Mouse (Mus musculus) inflammation-experienced regulatory T-cells, adult 6 months (primary cell): ENCODE data around the gene Tnrc18. TPM values are rescaled to one million over a fixed set of nuclear protein-coding genes. Genes with fewer than 3 reads are reported as not detected.

Experiments used
- ATAC-seq: one replicate; pipeline ENCODE4 v1.8.0; 2017
- polyA plus RNA-seq, 3 experiments: library from polyadenylated mRNA; unstranded; fragments of 100-300 nt; shearing (Covaris generic); gene quantifications; one replicate each; pipeline ENCODE4 v1.2.1; 2017

Gene Tnrc18
- polyA plus RNA-seq, 3 experiments from 2014 or later: 1.6 to 4.4 (median 2.9) TPM

DNA sequence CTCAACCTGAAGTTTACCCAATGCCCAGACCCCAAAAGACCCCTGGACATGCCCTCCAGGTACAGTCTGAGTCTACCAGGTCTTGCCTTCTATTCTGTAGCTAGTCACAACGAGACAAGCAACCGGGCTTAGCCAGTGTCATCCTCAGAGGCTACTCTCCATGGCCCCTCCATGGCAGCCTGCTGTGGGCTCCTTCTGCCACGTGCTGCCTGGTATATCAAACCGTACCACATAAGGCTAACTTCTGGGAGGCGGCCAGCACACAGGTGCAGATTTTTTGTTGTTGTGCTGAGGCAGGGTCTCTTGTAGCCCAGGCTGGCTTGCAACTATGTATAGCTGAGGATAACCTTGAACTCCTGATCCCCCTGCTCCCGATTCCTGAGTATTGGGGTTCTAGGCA, 101.4 kb downstream of the Tnrc18 start:
- ATAC-seq: no peak

DNA sequence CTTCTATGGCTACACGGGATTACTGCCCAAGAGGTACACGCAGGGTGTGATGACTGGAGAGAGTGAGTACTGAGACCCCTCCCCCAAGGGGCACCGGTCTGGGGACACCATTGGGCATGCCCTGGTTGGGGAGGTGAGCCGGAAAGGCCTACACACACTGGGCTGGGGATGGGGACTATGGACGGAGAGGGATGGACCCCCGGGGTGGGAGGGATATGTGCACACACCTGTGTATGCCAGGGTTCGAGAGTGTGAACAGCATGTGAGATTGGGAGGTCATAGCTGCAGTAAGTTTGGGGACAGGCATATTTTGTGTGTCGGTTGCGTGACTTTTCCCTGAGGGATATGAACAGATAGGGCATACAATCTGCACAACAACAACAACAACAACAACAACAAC, 102.4 kb downstream of the Tnrc18 start:
- no peak for ATAC-seq

DNA sequence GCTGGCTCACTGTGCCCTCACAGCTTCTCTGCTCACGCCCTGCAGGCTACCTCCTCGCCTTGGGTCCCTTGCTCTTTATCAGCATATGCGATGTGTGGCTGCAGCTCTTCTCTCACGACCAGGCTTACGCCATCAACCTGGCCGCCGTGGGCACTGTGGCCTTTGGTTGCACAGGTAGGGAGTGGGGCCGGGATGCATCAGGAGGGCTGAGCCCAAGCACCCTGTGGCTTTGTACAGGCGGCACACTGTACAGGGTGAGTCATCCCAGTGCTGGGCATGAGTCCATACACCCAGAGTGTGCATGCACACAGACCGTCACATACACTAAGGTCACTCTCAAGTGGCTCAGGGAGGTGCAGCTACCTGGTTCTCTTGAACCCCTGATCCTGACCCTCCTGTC, 103.5 kb downstream of the Tnrc18 start:
- ATAC-seq: no peak

DNA sequence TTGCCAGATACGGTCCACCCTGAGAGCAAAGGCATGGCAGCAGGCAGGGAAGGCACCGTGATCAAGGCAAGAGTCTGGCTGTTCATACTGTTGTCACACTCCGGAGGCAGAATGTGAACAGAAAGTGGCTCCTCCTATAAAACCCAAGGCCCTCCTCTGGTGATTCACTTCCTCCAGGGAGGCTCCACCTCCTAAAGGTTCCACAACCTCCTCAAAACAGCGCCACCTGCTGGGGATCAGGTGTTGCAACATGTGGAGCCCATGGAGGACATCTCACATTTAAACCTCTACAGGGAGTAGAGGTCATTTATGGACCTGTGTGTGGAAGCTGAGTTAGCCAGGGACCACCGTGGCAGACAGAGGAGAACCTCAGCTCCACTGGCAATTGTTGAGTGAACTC, 105.1 kb downstream of the Tnrc18 start:
- no peak for ATAC-seq

- ATAC-seq: no peak
Measured at GRCm38 (mm10) chr5:142709436-142709835, 108.0 kb downstream of the Tnrc18 start.

DNA sequence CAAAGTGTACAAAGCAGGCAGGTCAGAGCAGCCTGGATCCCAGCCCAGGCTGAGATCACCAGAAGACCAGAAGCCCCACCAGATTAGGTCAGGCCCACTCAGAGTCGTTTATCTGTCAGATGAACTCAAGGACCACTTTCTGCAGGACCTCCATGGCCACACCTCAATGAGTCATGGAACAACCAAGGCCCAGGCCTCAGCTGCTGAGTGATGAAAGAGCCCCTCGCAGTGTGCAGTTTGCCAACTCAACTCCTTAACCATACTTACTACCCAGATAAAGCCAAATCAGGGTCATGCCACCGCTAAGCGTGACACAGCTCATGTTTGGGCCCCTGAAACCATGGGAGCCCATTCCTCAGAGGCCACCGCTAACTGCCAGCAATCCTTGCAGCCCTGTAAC, 109.8 kb downstream of the Tnrc18 start:
- no peak for ATAC-seq

GRCm38 (mm10) chr5:142703569-142703968, 113.9 kb downstream of the Tnrc18 start:
- no peak for ATAC-seq

DNA sequence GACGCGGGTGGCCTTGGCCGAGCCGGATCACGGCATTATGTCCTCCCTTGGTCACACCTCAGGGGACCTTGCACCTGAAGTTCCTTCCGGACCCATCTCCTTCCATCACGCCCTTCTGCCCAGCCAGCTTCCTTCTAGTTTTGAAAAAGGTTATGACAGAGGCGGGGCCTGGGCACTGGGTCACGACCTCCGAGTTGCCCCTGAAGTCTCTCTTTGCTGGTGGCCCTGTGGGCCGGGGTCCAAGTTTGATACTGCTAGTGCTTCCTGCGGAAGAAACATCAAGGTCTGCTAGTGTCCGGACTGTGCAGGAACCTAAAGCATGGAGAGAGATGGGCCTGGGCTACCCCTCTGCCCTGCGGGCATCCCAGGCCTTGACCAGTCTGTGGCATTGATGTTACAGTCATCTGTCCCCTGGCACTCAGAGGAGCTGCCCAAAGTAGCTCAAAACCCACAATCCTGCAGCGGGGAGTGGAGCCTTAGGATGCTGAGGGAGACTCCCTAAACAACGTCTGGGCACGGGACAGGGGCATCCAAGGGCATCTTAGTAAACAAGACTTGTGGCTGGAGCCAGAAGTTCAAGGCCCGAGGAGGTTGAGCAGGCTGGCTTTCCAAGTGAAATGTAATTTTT, 114.8 kb downstream of the Tnrc18 start:
- no peak for ATAC-seq

DNA sequence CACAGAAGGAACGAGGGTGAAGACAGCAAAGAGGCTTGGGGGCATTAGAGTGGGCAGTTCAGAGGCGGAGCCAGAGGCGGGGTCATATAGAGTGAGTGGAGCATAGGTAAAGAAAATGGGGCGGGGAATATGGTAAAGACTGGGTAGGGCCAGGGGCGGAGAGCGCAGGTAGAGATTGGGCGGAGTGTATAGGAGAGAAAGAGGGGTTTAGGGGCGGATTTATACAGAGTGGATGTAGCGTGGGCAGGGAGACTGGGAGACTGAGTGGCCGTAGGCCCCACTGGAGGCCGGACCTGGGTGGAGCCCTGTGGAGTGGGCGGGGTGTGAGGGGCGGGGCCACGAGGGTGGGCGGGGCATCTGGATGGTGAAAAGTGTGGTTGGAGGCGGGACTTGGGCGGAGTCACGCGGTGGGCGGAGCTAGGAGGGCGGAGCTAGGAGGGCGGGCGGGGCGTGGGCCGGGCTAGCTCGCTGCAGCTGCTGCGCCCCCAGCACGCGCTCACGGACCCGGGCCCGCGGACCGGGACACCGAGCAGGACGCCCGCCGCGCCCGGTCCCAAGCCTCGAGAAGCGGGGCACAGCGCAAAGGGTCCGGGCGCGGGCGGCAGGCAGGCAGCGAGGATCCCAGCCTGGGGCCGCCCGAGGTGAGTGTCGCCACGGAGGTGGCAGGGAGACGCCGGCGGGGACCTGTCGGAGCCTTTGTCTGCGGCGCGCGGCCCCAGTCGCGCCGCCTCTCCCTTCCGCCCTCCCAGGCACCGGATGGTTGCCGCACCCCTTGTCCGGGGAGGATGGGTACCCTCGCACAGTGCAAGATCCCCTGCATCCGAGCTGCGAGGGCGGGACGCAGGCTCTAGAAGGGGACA, 115.6 kb downstream of the Tnrc18 start:
- no peak for ATAC-seq

DNA sequence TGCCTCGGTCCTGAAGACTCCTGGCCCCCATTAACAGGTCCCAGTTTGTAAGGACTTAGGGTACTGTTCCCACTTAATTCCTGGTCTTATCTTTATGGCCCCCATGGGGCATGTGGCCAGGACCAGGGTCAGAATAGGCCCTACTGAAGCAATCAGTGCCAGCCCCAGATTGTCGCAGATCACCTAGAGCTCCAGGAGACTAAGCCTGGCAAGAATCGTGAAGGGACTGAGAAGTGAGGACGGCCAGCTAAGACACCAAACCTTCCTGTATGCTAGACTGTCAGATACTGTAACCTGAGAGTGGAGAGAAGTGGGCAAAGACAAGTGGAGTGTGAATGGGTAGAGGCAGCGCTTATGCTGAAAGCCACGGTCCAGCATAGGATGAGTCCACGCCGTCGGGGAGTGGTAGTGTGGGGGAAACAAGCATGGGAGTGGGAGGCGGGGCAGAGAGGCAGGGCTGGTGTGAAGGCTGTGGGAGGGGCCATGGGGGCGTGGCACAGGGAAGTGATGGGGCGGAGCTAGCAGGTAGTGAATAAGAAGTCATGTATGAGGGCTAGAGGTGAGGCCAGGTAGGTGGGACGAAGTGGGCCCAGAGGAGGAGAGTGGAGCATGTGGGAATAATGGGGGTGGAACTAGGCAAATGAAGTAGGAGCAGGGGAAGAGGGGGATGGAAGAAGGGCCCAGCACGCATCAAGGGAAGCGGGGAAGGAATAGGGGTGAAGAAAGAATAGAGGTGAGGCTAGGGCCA, 116.4 kb downstream of the Tnrc18 start:
- ATAC-seq: no peak

DNA sequence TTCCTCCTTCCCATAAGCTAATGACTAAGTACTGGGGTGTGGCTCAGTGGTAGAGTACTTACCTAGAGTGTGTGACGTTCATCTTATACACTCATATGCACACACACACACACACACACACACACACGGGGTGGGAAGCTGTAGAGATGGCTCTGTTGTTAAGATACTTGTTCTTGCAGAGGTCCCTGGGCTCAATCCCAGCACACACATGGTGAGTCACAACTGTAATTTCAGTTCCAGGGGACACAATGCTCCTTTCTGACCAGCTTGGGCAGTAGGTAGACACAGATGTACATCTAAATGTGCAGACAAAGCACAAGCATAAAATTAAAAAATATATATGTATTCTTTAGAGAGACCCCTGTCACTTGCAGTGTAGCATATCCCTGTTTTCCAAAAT, 119.7 kb downstream of the Tnrc18 start:
- no peak for ATAC-seq

- no peak for ATAC-seq
Measured at GRCm38 (mm10) chr5:142696865-142697264, 120.6 kb downstream of the Tnrc18 start.

DNA sequence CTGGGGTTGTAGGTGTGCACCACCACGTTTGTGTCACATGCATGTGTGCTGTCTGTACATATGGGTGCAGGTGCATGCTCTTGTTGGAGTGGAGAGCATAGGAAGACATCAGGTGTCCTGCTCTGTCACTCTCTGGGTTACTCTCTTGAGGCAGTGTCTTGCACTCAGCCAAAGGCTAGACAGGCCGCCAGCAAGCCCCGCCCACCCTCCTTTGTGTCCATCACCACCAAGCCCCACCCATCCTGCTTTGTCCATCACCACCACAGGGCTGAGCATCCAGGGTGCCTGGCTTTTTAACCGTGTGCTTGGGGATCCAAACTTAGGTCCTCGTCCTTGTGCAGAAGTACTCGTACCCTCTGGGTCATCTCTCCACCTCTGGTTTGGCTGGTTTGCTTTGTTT, 121.2 kb downstream of the Tnrc18 start:
- ATAC-seq: no peak

- no peak for ATAC-seq
Measured at GRCm38 (mm10) chr5:142694627-142695340, 122.7 kb downstream of the Tnrc18 start.

- no peak for ATAC-seq
Measured at GRCm38 (mm10) chr5:142693738-142694430, 123.6 kb downstream of the Tnrc18 start.

DNA sequence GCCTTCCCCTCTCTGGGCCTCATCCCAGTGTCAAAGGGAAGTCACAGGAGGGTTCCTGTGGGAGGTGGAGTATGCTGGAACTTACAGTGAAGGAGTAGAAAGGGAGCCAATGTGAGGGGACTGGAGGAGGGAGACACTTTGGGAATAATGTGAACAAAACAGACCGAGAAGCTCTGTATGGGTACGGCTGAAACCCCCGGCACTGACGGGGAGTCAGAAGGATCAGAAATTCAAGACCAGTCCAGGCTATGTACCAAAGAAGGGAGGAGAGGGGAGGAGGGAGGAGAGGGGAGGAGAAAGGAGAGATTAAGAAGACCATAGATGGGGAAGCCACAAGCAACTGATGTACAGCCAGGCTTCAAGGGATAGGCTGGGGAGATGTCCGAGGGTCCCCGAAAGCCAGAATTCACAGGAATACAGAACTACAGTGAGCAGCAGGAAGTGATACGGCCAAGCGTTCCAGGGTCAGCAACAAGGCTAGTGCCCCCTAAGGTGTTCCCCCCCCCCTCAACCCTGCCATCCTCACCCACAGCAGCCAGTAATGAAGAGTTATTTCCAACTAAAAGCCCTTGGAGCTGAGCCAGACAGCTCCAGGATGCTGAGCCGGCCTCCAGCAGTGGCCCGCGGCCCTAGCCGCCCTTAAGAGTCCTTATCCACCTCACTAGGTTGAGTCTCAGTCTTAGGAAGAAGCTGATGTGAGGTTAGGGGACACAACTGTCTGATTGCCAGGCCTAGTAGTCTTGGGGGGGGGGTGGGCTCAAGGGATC, 124.3 kb downstream of the Tnrc18 start:
- ATAC-seq: no peak

DNA sequence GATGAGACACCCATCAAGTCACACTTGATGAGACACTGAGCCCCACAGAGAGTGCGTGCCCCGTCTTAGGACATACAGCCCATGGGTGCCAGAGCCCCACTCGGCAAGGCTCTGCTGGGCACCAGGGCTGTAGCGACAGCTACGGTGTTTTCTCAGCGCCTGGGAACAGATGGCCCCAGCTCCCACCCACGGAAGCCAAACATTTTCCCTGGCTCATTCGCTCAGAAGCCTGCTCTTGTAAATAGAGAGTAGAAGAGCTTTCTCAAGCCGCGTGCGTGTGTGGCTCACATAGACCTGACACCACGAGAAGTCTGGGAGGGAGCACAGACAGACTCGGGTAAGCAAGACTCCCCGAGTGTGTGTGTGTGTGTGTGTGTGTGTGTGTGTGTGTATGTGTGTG, 125.2 kb downstream of the Tnrc18 start, which contains the start of gene Slc29a4:
Gene Slc29a4 (plus strand): TSS at position 265 of the 400 bp plus-strand sequence.
- no peak for ATAC-seq

DNA sequence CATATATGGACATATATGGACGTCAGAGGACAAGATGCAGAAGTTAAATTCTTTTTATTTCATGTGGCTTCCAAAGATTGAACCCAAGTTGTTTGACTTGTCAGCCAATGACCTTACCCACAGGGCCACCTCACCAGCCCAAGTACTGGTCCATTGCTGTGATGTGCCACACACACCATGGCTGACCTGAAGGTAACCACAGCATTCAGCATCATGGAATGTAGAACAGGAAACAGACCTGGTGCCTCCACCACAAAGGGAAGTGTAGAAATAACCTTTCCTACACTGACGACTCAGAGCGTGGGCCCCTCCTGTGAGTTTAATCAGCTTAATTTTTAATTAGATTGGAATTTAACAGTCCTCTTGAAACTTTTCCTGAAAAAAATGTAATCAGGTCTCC, 127.1 kb downstream of the Tnrc18 start:
- no peak for ATAC-seq

- no peak for ATAC-seq
Measured at GRCm38 (mm10) chr5:142688866-142689265, 128.6 kb downstream of the Tnrc18 start.

DNA sequence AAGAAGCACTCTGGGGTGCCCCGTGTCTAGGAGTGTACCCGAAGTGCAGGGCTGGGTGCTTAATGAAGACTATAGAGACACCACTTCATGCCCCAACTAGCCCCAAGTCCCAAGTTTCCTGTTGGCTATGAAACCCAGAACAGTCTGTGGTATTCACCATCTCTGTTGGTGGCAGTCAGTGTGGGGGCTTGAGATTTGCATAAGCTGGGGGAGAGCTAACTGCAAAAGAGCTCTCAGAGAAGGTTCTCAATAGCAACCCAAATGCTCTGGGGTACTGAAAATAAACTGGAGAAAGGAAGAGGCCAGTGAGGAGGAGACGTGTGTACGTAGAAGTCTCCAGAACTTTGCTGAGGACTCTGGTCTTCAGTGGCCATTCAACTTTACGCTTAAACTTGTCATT, 134.9 kb downstream of the Tnrc18 start:
- ATAC-seq: no peak

- no peak for ATAC-seq
Measured at GRCm38 (mm10) chr5:142681911-142682310, 135.6 kb downstream of the Tnrc18 start.
